Mouse (Mus musculus): ENCODE results near the gene Rec114. TPM values are rescaled to one million over a fixed set of nuclear protein-coding genes. Genes with fewer than 3 reads are reported as not detected.

The Rec114 gene
- polyA plus RNA-seq, 1 experiment: 0.35 TPM

- no peaks in the 10 kb centered on the region for H3K27me3 ChIP-seq (ENCODE audit: control insufficient read depth, insufficient read depth, insufficient read length)
- no peak overlapping the region for H3ac ChIP-seq (ENCODE audit: control insufficient read depth, insufficient read length)
- no peak overlapping the region for H3K4me2 ChIP-seq (ENCODE audit: low read depth)
- no peak overlapping the region for H3K4me3 ChIP-seq
- no peaks in the 10 kb centered on the region for H3K36me3 ChIP-seq (ENCODE audit: control insufficient read depth, insufficient read depth)
- H3K79me2 ChIP-seq (ENCODE audit: control insufficient read depth, insufficient read depth): no peaks in the 10 kb centered on the region
- TF ChIP-seq MAX (IDR thresholded peaks at IDR 0.05; ENCODE audit: low read depth) (no peak), USF1 (IDR thresholded peaks at IDR 0.05; ENCODE audit: low read depth) (no peak), E2F4 (IDR thresholded peaks at IDR 0.05; ENCODE audit: insufficient read depth) (no peak), TCF12 (IDR thresholded peaks at IDR 0.05; ENCODE audit: insufficient read depth, poor library complexity, severe bottlenecking) (no peak), REST (IDR thresholded peaks at IDR 0.05; ENCODE audit: insufficient read depth, insufficient read length) (no peak), POLR2A (IDR thresholded peaks at IDR 0.05; ENCODE audit: insufficient read length, low read depth) (no peak), CEBPB (IDR thresholded peaks at IDR 0.05; ENCODE audit: insufficient read depth, poor library complexity, severe bottlenecking) (no peak)
These were observed 33.1 kb downstream of the Rec114 start for GRCm38 (mm10) chr9:58710642-58711041.

DNA sequence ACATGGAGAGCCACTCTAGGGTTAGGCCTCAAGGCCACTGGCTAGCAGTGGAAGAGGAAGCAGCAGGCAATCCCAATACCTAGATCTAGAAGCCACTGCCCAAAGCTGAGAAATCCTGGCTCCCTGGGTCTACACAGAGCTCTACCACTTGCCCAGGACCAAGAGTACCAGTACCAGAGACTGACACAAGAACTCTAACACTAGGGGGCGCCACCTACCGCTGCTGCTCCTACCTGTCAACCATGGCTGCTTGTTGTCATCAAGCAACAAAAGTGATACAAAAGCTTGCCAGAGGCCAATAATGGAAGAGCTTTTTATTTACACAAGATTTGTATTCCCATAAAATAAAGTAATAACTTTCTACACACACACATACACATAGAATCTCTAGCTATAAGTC lies 33.8 kb downstream of the Rec114 start:
- H3K27me3 ChIP-seq (ENCODE audit: control insufficient read depth, insufficient read depth, insufficient read length): no peaks in the 10 kb centered on the region
- no peak overlapping the region for H3K4me2 ChIP-seq (ENCODE audit: low read depth)
- H3K36me3 ChIP-seq (ENCODE audit: control insufficient read depth, insufficient read depth): no peaks in the 10 kb centered on the region
- no peak for TF ChIP-seq CEBPB (IDR thresholded peaks at IDR 0.05; ENCODE audit: insufficient read depth, poor library complexity, severe bottlenecking)
- TF ChIP-seq TCF12 (IDR thresholded peaks at IDR 0.05; ENCODE audit: insufficient read depth, poor library complexity, severe bottlenecking): no peak
- TF ChIP-seq POLR2AphosphoS2 (IDR thresholded peaks at IDR 0.05; ENCODE audit: insufficient read length, low read depth): no peak
- TF ChIP-seq POLR2A (IDR thresholded peaks at IDR 0.05; ENCODE audit: insufficient read length, low read depth): no peak
- TF ChIP-seq MYOG (IDR thresholded peaks at IDR 0.05; ENCODE audit: control insufficient read depth in 1 of 3, insufficient read depth in 1 of 3, insufficient read length in 2 of 3, low read depth in 2 of 3): no peak
- no peak for TF ChIP-seq MYOD1 (IDR thresholded peaks at IDR 0.05; ENCODE audit: control insufficient read depth in 1 of 3, insufficient read length in 2 of 3, low read depth in 2 of 3)
- no peak for TF ChIP-seq E2F4 (IDR thresholded peaks at IDR 0.05; ENCODE audit: insufficient read depth)
- TF ChIP-seq MAX (IDR thresholded peaks at IDR 0.05; ENCODE audit: low read depth): no peak
- no peak for TF ChIP-seq USF1 (IDR thresholded peaks at IDR 0.05; ENCODE audit: low read depth)
- no peak for TF ChIP-seq TCF3 (IDR thresholded peaks at IDR 0.05; ENCODE audit: insufficient read length, low read depth)
- no peak overlapping the region for H3K4me3 ChIP-seq
- no peaks in the 10 kb centered on the region for H3K79me2 ChIP-seq (ENCODE audit: control insufficient read depth, insufficient read depth)
- H3ac ChIP-seq (ENCODE audit: control insufficient read depth, insufficient read length): no peak overlapping the region

- Histone ChIP-seq H3K27me3 (ENCODE audit: control insufficient read depth, insufficient read depth, insufficient read length) (no peaks in the 10 kb centered on the region), H3K36me3 (ENCODE audit: control insufficient read depth, insufficient read depth) (no peaks in the 10 kb centered on the region), H3K4me2 (ENCODE audit: low read depth) (no peak overlapping the region), H3ac (ENCODE audit: control insufficient read depth, insufficient read length) (no peak overlapping the region), H3K4me3 (no peak overlapping the region), H3K79me2 (ENCODE audit: control insufficient read depth, insufficient read depth) (no peaks in the 10 kb centered on the region)
- peak in 1 of 3 experiments; percentile 27 for TF ChIP-seq MYOD1 (IDR thresholded peaks at IDR 0.05; ENCODE audit: control insufficient read depth in 1 of 3, insufficient read length in 2 of 3, low read depth in 2 of 3)
- no peak for TF ChIP-seq POLR2A (IDR thresholded peaks at IDR 0.05; ENCODE audit: insufficient read length, low read depth)
- TF ChIP-seq REST (IDR thresholded peaks at IDR 0.05; ENCODE audit: insufficient read depth, insufficient read length): no peak
These were observed 36.0 kb downstream of the Rec114 start for GRCm38 (mm10) chr9:58707796-58708195.

GRCm38 (mm10) chr9:58706024-58706423 lies 37.7 kb downstream of the Rec114 start:
- H3K27me3 ChIP-seq (ENCODE audit: control insufficient read depth, insufficient read depth, insufficient read length): no peaks in the 10 kb centered on the region
- no peak overlapping the region for H3ac ChIP-seq (ENCODE audit: control insufficient read depth, insufficient read length)
- H3K4me3 ChIP-seq: no peak overlapping the region
- H3K4me2 ChIP-seq (ENCODE audit: low read depth): no peak overlapping the region
- TF ChIP-seq TCF3 (IDR thresholded peaks at IDR 0.05; ENCODE audit: insufficient read length, low read depth): no peak
- TF ChIP-seq MYOD1 (IDR thresholded peaks at IDR 0.05; ENCODE audit: control insufficient read depth in 1 of 3, insufficient read length in 2 of 3, low read depth in 2 of 3): no peak
- TF ChIP-seq CEBPB (IDR thresholded peaks at IDR 0.05; ENCODE audit: insufficient read depth, poor library complexity, severe bottlenecking): no peak
- no peak for TF ChIP-seq TCF12 (IDR thresholded peaks at IDR 0.05; ENCODE audit: insufficient read depth, poor library complexity, severe bottlenecking)
- TF ChIP-seq USF1 (IDR thresholded peaks at IDR 0.05; ENCODE audit: low read depth): no peak
- TF ChIP-seq REST (IDR thresholded peaks at IDR 0.05; ENCODE audit: insufficient read depth, insufficient read length): no peak
- no peak for TF ChIP-seq E2F4 (IDR thresholded peaks at IDR 0.05; ENCODE audit: insufficient read depth)
- TF ChIP-seq MYOG (IDR thresholded peaks at IDR 0.05; ENCODE audit: control insufficient read depth in 1 of 3, insufficient read depth in 1 of 3, insufficient read length in 2 of 3, low read depth in 2 of 3): no peak
- no peak for TF ChIP-seq POLR2AphosphoS2 (IDR thresholded peaks at IDR 0.05; ENCODE audit: insufficient read length, low read depth)
- no peak for TF ChIP-seq MAX (IDR thresholded peaks at IDR 0.05; ENCODE audit: low read depth)
- H3K79me2 ChIP-seq (ENCODE audit: control insufficient read depth, insufficient read depth): no peaks in the 10 kb centered on the region
- H3K36me3 ChIP-seq (ENCODE audit: control insufficient read depth, insufficient read depth): no peaks in the 10 kb centered on the region

- H3K27me3 ChIP-seq (ENCODE audit: control insufficient read depth, insufficient read depth, insufficient read length): no peaks in the 10 kb centered on the region
- TF ChIP-seq MYOG (IDR thresholded peaks at IDR 0.05; ENCODE audit: control insufficient read depth in 1 of 3, insufficient read depth in 1 of 3, insufficient read length in 2 of 3, low read depth in 2 of 3) (no peak), E2F4 (IDR thresholded peaks at IDR 0.05; ENCODE audit: insufficient read depth) (no peak), TCF3 (IDR thresholded peaks at IDR 0.05; ENCODE audit: insufficient read length, low read depth) (no peak), POLR2AphosphoS2 (IDR thresholded peaks at IDR 0.05; ENCODE audit: insufficient read length, low read depth) (no peak), MYOD1 (IDR thresholded peaks at IDR 0.05; ENCODE audit: control insufficient read depth in 1 of 3, insufficient read length in 2 of 3, low read depth in 2 of 3) (no peak), POLR2A (IDR thresholded peaks at IDR 0.05; ENCODE audit: insufficient read length, low read depth) (no peak), SRF (IDR thresholded peaks at IDR 0.05; ENCODE audit: control insufficient read depth, insufficient read length, low read depth) (no peak), TCF12 (IDR thresholded peaks at IDR 0.05; ENCODE audit: insufficient read depth, poor library complexity, severe bottlenecking) (no peak), USF1 (IDR thresholded peaks at IDR 0.05; ENCODE audit: low read depth) (no peak), CEBPB (IDR thresholded peaks at IDR 0.05; ENCODE audit: insufficient read depth, poor library complexity, severe bottlenecking) (no peak), REST (IDR thresholded peaks at IDR 0.05; ENCODE audit: insufficient read depth, insufficient read length) (no peak), MAX (IDR thresholded peaks at IDR 0.05; ENCODE audit: low read depth) (no peak)
- no peak overlapping the region for H3ac ChIP-seq (ENCODE audit: control insufficient read depth, insufficient read length)
- H3K79me2 ChIP-seq (ENCODE audit: control insufficient read depth, insufficient read depth): no peaks in the 10 kb centered on the region
- H3K4me3 ChIP-seq: no peak overlapping the region
- no peak overlapping the region for H3K4me2 ChIP-seq (ENCODE audit: low read depth)
- H3K36me3 ChIP-seq (ENCODE audit: control insufficient read depth, insufficient read depth): no peaks in the 10 kb centered on the region
These were observed 40.0 kb downstream of the Rec114 start for GRCm38 (mm10) chr9:58703766-58704165.
